Comparison of ENCODE assay signal across 11 mouse cellular contexts in the genomic region with DNA sequence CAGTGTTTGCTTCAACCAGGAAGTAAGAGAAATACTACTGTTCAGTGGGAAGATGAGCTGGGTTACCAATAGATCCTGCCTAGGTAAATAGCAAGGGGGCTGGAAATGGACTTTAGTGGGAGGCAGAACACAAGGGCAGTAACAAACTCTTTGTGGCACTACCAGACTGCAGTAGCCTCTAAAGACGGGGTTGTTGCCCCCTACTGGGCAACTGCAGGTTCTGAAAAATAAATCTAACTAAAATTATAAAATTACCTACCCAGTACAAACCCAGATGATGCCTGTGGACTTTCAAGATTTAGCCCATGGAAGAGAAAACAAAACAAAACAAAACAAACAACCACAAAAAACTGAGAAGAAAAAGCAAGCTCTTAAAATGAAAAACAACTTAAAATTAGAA. TPM values are rescaled to one million over a fixed set of nuclear protein-coding genes. Genes with fewer than 3 reads are reported as not detected.
A peak's percentile ranks its signal among the peaks of the same experiment; 100 is the strongest.
DNase-seq lines count a peak whose midpoint lies in the region; ATAC-seq and TF ChIP-seq lines count a peak whose summit lies in the region.
"Had no signal": no experiment of that assay in that cellular context is flagged by ENCODE, and none has a peak within 500 bp of the region (broad histone marks: within the 10 kb centered on the region; RNA-seq: fewer than 3 reads in every experiment).

No protein-coding gene starts in this region.

- no peak overlapping the region for H3K4me3 ChIP-seq in gastrocnemius, adult 2 months
- H3K4me3 ChIP-seq in lung, embryonic 14.5 days (ENCODE audit: low read depth, low read length): no peak overlapping the region
- H3K4me3 ChIP-seq: liver, embryonic 13.5 days; neural tube, embryonic 15.5 days; stomach, embryonic 15.5 days had no signal

- intact Hi-C loops in gastrocnemius, adult 2 months (cut with DNase I): no loop called here
- intact Hi-C loops in left cerebral cortex, postnatal 36 days (cut with DNase I): no loop called here

- WGBS in lung, embryonic 14.5 days: 15% methylated on average over 1 of the region's 1 CpGs

- no peak for DNase-seq in gastrocnemius, adult 2 months
- DNase-seq in gastrocnemius, postnatal 4 days (ENCODE audit: low spot score in 2 of 2): no peak
- peak; percentile 48 for DNase-seq in lung, embryonic 14.5 days
- no peak for DNase-seq in lung, adult 18-20 months
- peak; percentile 33 for DNase-seq in adipocyte (ENCODE audit: low spot score)
- DNase-seq in naive thymus-derived CD4-positive, alpha-beta T cell, adult 2 months (ENCODE audit: low read depth): peak; percentile 23
- DNase-seq in right cerebral cortex, adult 18-20 months: no peak
- no peak for DNase-seq in left cerebral cortex, postnatal 36 days (ENCODE audit: low spot score in 2 of 2)
- DNase-seq: liver, embryonic 13.5 days had no signal

- H3K36me3 ChIP-seq in lung, embryonic 14.5 days (ENCODE audit: insufficient read depth): peaks cover 61% of the 10 kb centered on the region

- H3K4me1 ChIP-seq in lung, embryonic 14.5 days (ENCODE audit: insufficient read depth): no peaks in the 10 kb centered on the region
- H3K4me1 ChIP-seq: neural tube, embryonic 15.5 days; stomach, embryonic 15.5 days had no signal

- ATAC-seq in lung, embryonic 14.5 days (ENCODE audit: insufficient read depth): no peak

- no peak overlapping the region for H3K4me2 ChIP-seq in lung, embryonic 14.5 days
- H3K4me2 ChIP-seq: liver, embryonic 13.5 days; neural tube, embryonic 15.5 days; stomach, embryonic 15.5 days had no signal

- H3K9ac ChIP-seq in lung, embryonic 14.5 days: no peak overlapping the region
- H3K9ac ChIP-seq: liver, embryonic 13.5 days; neural tube, embryonic 15.5 days; stomach, embryonic 15.5 days had no signal

- TF ChIP-seq CTCF in gastrocnemius, adult 2 months (IDR thresholded peaks at IDR 0.05): peak; percentile 45
- peak; percentile 50 for TF ChIP-seq CTCF in lung, embryonic 14.5 days (IDR thresholded peaks at IDR 0.05; ENCODE audit: low read depth)

- H3K27me3 ChIP-seq in lung, embryonic 14.5 days (ENCODE audit: insufficient read depth, low read length): no peaks in the 10 kb centered on the region
- H3K27me3 ChIP-seq: liver, embryonic 13.5 days; neural tube, embryonic 15.5 days; stomach, embryonic 15.5 days had no signal

- no peaks in the 10 kb centered on the region for H3K9me3 ChIP-seq in lung, embryonic 14.5 days (ENCODE audit: low read depth, low read length)
- H3K9me3 ChIP-seq: liver, embryonic 13.5 days; neural tube, embryonic 15.5 days; stomach, embryonic 15.5 days had no signal

- no peak overlapping the region for H3K27ac ChIP-seq in gastrocnemius, adult 2 months
- no peak overlapping the region for H3K27ac ChIP-seq in lung, embryonic 14.5 days (ENCODE audit: low read depth)
- H3K27ac ChIP-seq: neural tube, embryonic 15.5 days; stomach, embryonic 15.5 days had no signal

RNA-seq across cellular contexts. Expression of gene Nudt5, which starts 20.6 kb away (rescaled TPM):
- total RNA-seq in gastrocnemius, adult 2 months (2021): 1 to 10 TPM; 2.6 to 5.1 TPM
- 10 to 100 TPM; 17.9 to 18.0 TPM for total RNA-seq in gastrocnemius, postnatal 4 days (2021)
- polyA plus RNA-seq in lung, embryonic 14.5 days (2014; fragmentation: Nextera tagmentation; extraction: Ambion mirVana): 83.0 and 83.9 TPM in 2 replicates
- 10 to 100 TPM; 21.5 to 22.2 TPM for total RNA-seq in left cerebral cortex, postnatal 36 days (2021)

RNA-seq across cellular contexts. Expression of gene Cdc123, which starts 20.8 kb away (rescaled TPM):
- total RNA-seq in gastrocnemius, adult 2 months (2021): 10 to 100 TPM; 79.2 to 89.7 TPM
- 100 to 1,000 TPM; 103 to 122 TPM for total RNA-seq in gastrocnemius, postnatal 4 days (2021)
- polyA plus RNA-seq in lung, embryonic 14.5 days (2014; fragmentation: Nextera tagmentation; extraction: Ambion mirVana): 290 and 295 TPM in 2 replicates
- total RNA-seq in left cerebral cortex, postnatal 36 days (2021): 100 to 1,000 TPM; 139 to 167 TPM

RNA-seq across cellular contexts. Expression of gene Gm13199, which starts 38.5 kb away (rescaled TPM):
- total RNA-seq in gastrocnemius, adult 2 months (2021): not detected
- under 1 TPM in 1 of 2 experiments, not detected in 1; 0.66 TPM for total RNA-seq in gastrocnemius, postnatal 4 days (2021)
- polyA plus RNA-seq in lung, embryonic 14.5 days (2014; fragmentation: Nextera tagmentation; extraction: Ambion mirVana): 2.1 and 2.2 TPM in 2 replicates
- 1 to 10 TPM in 1 of 2 experiments, under 1 TPM in 1; 0.86 to 3.4 TPM for total RNA-seq in left cerebral cortex, postnatal 36 days (2021)

Comparison
In these comparisons a context has a peak if more than half of its experiments do, and no peak if none do; other contexts are left out.
1. DNase-seq: peak in lung, embryonic 14.5 days (single experiment), adipocyte (single experiment) and naive thymus-derived CD4-positive, alpha-beta T cell, adult 2 months (single experiment); none in gastrocnemius, adult 2 months (single experiment), gastrocnemius, postnatal 4 days (0 of 2), lung, adult 18-20 months (0 of 2), right cerebral cortex, adult 18-20 months (single experiment) and left cerebral cortex, postnatal 36 days (0 of 2).